Mouse (Mus musculus) layer of hippocampus, postnatal 25 days (tissue): Measurements from ENCODE around the gene Ptpn1. TPM values are rescaled to one million over a fixed set of nuclear protein-coding genes. Genes with fewer than 3 reads are reported as not detected.

Experiments used
- DNase-seq, 2 experiments: peaks; one replicate each; pipeline ENCODE4 v3.0.0; 2022; ENCODE audit warnings: mixed read lengths in 2 of 2, low spot score in 1 of 2; ENCODE audit errors: extremely low spot score in 1 of 2
- total RNA-seq, 2 experiments: library from RNA; stranded (reverse); gene quantifications; 2 replicates each; pipeline ENCODE4 v1.2.3; 2021

Ptpn1 gene
- total RNA-seq, 2 experiments from 2014 or later, result 62.5 to 63.8 TPM

DNA sequence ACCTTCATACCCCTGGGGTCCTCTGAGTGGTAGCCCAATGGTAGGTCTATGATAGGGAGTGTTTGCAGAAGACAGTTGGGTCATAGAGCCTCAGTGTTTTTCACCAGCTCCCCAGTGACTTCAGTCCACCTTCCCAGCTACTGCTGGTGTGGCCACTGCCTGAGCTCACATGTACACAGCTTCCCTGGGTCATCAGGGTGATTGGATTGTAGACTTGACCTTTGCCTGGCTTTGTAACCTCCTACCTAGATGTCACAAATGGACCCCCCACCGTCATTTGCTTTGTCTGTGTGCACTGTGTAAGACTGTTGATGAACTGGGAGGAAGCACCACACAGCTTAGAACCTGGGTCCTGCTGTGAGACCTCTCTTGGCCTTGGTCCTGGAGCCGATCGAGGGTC lies 12.3 kb downstream of the Ptpn1 start:
- no peak for DNase-seq

DNA sequence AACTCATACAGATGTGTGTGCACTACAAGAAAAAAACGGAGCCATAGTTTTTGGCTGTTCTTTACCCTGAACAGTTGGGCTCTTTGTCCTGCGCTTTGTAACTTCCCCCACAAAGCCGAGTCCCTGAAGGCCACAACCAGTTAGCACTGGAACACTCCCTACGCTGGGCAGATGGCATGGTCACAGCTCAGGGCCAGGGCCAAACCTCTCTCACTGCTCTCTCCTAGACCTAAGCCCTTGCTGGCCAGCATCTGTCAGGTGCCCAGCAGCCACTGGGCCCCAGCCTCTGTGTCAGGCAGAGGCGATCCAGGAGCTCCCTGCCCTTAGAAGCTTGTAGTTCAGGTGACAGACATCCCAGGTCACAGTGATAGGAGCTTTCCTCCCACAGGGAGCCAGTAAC lies 13.6 kb downstream of the Ptpn1 start:
- no peak for DNase-seq

DNA sequence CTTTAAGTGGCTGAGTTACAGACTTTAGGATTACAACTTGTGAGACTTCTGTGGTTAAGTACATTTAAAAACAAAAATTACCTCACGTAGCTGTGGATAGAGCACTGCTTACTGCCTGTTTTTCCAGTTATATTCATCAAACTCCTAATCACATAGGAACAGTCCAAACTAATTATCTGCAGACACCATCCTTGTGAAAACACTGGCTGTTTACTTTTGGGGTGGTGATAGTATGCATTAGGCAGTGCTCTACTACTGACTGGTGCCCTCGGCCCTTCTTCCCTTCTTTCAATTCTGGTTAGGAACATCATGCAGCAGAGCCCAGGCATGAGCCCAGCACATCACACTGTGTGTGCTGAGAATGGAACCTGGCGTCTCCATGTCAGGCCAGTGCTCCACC lies 15.4 kb downstream of the Ptpn1 start:
- DNase-seq, result no peak

DNA sequence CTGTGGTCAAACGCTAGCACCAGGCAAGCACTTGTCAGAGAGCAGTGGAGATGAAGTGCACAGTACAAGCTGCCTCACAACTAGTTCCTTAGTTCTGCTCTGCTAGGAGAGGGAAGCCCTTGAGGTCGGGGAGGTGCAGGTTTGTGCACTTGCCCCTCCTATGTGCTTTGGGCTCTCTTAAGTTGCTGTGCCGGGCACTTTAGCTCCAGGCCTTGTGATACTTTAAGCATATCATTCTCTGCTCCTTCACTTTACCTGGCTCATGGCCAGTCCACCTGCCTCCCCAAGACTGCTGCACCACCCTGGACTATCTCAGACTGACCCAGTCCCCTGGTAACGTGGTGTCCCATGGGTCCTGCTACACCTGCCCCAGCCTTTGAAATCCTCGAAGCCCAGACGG lies 16.2 kb downstream of the Ptpn1 start:
- no peak for DNase-seq

DNA sequence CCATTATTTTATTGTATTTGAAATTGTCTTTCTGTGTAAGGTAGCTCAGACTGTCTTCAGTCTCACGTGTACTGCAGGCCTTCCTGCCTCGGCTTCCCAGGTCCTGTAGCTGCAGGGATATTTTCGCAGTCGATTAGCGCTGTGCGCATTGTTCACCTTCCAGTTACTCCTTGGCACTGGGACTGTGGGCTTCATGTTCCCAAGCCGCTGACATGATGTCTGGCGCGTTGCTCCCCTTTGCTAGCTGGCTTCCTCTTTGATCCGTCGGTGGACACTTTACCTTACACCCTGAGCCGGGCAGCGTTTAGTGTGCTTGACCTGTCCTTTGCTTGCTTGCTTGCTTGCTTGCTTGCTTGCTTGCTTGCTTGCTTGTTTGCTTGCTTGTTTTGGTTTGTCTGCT lies 16.7 kb downstream of the Ptpn1 start:
- no peak for DNase-seq

DNA sequence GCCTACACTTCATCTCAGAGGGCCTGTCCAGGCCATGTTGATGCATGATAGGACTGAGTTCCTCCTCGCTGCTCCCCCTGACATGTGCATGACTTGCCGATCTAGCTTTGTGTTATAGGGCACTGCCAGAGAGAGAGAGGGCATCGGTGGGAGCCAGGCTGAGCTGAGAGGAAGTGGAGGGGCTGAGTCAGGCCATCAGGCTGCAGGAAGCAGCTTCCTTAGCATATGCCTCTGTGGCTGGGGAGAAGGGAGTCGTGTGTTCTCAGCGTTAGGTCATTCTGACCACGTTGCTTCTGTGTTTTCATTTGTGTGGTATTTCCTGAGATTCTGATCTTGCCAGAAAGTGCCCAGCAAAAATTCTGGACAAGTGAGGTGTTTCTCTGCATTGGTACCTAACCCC lies 17.4 kb downstream of the Ptpn1 start:
- DNase-seq, result no peak

DNA sequence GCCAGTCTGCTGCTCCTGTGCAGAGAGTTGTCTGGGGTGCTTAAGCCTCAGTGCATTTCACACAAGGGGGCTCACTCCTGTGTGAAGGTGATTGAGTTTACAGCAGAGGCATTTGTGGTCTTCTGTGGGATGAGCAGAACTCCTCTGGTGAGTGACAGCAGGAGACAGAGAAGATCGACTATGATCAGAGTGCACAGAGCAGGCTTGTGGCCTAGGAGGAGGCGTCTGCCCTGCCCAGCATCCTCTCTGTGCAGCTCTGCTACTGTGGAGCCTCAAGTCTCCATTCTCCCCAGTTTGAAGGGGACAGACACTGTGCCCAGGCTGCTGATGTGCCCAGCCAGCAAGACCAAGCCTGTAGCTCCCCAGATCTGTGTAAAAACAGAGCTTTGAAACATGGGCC lies 18.0 kb downstream of the Ptpn1 start:
- DNase-seq, result no peak

DNA sequence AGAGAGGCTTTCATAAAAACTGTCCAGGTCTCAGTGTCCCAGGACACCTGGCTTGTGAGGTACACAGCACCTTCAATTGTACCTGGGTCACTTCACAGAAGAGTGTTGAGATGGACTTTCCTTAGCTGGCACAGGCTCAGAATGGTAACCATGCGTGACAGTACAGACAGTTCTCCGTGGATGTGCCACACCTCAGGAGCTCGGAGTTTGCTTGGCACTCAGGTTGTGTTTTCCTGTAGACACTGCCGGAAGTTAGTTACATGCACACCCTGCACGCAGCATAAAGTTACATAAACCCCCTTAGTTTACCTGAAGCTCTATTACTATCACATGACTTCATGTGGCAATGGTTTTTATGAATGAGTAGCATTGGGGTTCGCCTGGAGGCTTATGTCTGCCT lies 18.8 kb downstream of the Ptpn1 start:
- DNase-seq, result no peak

DNA sequence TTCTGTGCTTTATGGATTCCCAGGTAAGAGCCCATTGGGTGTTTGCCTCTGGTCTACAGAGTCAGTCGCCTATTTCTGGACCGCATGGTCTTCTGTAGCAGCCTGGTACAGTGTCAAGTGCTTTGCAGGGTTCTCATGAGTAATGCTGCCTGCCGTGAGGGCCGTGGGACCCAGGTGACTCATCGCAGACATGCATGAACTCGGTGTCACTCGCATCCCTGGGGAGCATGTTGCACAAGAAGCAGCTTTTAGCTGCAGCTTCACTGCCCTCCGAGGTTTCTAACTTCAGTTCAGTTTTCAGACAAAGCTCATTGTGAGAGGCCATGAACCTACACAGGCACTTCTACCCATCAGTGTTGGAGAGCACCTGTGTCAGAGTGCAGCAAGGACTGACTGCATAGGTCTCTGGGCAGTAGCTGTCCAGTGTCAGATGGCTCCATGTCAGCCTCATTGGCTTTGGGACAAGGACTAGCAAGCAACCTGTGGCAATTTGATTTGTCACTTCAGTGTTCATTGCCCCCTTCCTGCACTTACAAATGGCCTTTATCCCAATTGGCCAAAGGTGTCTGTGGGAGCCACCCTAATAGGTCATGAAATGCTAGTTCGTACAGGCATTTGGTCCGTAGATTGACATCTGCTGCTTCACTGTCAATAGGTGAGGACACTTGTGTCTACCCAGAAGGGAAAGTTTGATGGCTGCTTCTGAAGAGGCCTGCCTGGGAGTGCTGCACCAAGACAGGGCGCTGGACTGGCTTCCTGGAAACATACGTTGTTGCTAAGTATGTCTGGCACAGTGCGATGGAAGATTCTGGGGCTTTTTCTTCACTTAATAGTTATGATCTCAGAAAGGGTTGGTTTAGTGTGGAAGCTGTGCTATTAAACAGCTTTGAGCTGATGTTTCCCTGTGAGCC lies 19.7 kb downstream of the Ptpn1 start:
- DNase-seq, result no peak

DNA sequence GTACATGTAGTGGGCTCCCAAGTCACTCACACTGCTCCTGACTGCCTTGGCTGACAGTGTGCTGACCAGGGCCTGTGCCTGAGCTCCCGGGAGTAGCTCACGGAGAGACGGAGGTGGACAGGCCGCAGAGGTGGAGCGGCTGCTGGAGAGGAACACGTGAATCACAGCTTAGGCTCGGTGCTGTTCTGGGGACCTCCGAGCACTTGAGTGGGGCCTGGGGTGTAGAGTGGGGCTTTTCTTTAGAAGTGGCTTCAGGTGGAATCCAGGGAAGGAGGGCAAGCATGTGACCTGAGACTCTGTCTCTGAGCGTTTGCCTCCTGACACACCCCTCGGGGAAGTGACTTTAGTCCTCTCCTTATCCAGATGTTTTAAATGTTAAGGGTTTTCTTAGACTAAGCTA lies 22.0 kb downstream of the Ptpn1 start:
- no peak for DNase-seq

DNA sequence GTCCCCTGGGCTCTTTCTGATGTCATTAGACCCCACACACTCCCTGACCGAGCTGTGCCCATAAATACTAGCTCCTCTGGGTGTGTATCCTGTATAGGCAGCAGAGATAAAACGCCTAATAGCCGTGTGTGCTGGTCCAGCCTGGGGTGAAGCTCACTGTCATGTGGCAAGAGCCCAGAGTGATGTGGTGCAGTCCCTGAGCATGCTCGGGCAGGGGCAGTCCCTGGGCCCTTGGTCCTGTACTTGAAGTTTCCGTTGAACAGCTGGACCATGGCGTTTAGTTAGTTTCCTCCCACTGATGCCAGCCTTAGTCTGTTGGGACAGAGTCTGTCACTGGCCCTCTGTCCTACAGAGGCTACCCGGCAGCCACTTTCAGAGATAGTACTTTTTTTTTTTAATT lies 23.1 kb downstream of the Ptpn1 start:
- no peak for DNase-seq

DNA sequence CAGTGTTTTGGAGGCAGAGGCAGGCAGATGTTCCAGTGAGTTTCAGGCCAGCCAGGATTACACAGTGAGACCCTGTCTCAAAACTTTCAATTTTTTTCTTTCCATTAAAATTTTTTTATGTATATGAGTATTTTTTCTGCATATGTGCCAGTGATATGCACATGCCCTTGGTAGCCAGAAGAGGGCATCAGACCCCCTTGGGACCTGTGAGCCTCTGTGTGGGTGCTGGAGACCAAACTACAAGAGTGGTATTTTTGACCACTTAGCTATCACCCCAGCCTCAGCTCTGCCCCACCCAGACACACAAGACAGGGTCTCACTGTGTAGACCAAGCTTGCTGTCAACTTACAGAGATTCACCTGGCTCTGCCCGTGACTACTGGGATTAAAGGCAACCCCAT lies 25.7 kb downstream of the Ptpn1 start:
- no peak for DNase-seq

DNA sequence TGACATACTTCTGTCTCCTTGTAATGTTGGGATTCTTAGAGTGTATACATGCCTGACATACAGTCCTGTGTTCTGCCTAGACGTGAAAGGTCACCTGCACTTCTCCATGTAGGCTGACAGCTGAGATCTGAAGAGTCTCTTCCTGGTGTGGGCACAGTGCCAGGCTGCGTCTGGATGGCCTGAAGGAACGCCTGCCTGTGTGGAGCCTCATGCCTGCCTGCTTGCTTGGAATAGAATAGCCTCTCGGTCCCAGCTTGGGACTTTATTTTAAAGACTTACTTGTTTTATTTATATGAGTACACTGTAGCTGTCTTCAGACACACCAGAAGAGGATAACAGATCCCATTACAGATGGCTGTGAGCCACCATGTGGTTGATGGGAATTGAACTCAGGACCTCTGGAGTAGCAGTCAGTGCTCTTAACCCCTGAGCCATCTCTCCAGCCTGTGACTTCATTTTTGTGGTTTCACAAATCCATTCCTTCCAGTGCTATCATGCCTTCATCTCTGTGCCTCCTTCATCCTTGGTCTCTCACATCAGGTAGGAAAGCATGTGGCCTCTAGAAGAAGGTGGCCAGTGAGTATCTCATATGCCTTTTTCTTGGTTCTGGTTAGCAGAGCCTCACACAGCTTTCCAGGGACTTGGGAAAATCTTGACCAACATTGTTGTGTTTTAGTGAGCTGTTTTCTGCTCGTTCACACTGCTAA lies 26.4 kb downstream of the Ptpn1 start:
- peak in 1 of 2 experiments; percentile 41 for DNase-seq

DNA sequence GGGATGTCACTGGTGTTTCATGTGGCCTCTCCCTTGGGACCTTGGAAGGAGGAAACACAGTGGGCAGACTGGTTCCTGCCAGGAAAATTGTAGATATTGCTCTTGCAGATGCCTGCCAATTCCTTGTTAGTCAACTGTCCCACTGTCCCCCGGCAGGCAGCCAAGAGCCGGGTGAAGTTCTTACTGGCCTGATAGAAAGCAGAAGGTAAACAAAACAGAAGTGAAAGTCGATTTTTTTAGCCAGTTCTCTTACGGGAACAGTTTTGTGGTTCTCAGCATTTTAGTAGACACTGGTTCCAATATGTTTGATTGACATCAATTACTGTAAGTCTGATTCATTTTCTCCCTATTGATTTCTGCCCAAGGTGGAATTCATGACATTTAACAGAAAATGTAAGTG lies 27.0 kb downstream of the Ptpn1 start:
- peak in 1 of 2 experiments; percentile 47 for DNase-seq

DNA sequence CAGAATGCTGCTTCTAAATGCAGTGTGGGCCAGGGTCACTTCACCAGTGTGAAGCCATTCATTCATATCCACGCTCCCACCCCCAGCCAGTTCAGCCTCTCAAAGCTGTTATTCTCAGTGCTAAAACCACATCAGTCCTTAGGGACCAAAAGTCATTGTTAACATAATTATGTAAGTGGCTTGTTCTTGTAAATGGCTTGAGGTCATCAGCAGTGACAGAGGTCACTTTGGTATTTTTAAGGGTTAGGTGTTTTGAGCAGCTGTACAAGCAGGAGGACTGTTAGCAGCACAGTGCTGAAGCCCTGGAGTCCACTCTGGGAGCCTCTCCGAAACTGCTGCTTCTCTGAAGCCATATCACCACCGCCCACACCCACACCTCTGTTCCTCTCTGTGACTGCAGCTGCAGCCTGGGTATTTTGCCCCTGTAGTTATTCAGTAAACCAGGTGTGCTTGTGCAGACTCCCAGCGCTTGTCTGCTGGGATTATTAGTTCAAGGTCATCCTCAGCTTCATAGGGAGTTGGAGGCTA lies 27.6 kb downstream of the Ptpn1 start:
- DNase-seq, result no peak

DNA sequence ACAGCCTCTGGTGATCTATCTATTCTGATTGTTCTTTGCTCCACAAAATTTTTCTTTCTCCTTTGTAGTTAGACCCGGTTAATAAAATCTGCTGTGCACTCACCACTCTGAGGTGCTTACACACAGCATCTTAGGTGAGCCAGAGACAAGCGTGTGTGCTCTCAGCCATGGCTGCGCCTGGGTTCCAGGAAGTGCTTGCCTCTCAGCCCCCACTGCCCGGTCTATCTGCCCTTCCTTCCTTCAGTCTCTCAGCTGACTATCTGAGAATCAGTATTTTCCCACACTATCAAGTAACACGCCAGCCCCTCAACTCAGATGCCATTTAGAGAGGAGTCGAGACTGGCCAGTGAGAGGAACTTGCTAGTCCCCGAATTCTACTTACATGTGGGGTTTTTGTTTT lies 28.1 kb downstream of the Ptpn1 start:
- no peak for DNase-seq

DNA sequence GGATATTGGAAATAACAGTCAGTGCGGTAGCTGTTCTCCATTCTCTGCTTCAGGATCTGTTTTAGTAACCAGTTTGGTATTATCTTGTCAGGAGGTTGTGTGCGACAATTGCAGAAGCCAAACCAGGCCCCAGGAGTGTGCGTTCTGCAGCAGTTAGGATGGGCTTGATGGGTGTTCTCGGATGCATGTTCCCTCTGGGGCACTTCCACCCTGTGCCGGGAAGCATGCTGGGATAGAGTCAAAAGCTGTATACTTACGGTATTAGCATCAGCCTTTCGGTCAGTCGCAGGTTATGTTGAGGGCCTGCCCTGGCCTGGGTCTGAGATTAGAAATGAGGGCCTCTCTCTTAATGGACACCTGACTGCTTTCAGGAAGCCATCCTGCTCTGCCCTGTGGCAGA lies 28.7 kb downstream of the Ptpn1 start:
- no peak for DNase-seq

DNA sequence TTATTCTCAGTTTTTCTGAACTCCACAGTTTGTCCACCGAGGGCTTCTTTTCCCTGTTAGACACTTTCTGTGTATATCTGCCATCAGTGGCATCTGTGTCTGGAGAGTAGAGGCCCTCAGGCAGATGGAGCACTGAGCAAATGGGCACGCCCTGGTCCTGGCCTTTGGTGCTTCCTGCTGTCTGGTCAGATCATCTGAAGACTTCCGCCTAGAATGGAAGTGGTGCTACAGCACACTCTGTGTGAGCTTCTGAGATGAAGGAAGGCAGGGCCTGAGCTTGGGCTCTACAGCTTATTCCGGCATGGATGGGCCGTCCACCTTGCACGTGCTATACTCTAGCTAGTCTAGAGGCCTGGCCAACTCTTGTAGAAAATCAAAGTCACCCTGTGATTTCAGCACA lies 30.5 kb downstream of the Ptpn1 start:
- DNase-seq, result no peak

DNA sequence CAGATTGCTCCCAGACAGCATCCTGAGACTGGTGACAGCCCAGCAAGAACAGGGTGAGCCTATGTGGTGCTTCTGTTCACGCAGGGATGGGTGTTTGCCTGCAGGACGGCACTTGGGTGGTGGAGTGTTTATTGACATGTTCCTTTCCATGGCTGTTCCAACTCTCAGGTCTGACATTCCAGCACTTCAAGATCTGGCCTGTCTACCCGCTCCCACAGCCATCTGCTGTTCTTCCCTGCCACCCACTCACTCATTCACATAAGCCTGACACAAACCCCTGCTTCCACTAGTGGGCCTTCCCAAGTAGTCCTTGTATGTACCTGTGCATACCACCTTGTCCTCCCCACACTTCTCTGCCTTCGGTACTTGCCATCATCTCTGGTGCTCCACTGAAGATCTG lies 31.3 kb downstream of the Ptpn1 start:
- no peak for DNase-seq

DNA sequence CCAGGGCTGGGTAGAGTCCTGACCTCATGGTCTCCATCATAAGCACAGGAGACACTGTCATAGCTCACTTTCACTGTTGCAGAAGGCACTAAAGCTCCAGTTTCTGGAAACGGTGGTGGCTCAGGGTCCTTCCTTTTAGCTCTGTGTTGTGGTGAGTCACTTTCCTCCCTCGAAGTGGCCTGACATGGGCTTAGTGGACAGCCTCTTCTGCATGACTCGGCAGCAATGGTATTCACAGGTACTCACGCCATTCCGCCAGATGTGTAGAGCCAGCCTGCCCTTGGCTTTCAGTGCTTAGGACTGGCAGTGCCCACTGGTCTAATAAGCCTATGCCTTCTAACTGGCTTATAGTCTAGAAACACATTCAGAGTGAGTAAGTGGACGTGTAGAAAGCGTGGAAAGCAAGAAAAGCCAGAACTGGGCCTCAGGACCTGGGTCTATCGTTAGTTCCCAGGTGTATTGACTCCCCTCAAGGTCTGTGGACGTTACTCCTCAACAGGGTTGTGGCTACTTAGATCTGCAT lies 32.0 kb downstream of the Ptpn1 start:
- DNase-seq, result no peak

DNA sequence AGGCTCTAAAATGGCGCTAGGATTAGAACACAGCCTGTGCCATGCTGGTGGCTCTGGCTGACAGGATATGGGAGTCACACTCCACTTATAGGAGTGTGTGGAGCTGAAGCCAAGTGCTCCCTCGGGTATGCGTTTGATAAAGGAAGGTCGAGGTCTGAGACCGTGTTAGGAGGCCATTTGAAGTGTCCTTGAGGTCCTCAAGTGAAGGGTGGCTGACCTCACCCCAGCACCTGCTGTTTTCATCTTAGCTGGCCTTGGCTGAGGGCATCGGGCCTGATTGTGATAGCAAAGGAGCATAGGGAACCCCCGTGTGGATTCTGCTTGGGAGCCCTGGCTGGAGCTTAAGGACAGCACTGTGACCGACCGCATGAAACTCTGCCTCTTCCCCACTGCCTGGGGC lies 32.5 kb downstream of the Ptpn1 start:
- DNase-seq, result no peak
